Mouse (Mus musculus) central nervous system, embryonic 11.5 days (tissue): ENCODE data around the gene Akt3. TPM values are rescaled to one million over a fixed set of nuclear protein-coding genes. Genes with fewer than 3 reads are reported as not detected.

Source experiments
- polyA plus RNA-seq: library from polyadenylated mRNA; depleted of rRNA; stranded (reverse); fragments of >200 nt; gene quantifications from 2 replicates; pipeline ENCODE4 v1.2.3, GENCODE M21; 2012; rRNA removed

Akt3 gene
- 29.7 and 33.0 TPM in 2 replicates for polyA plus RNA-seq

GRCm38 (mm10) chr1:177258034-177258342 lies at the start of gene Akt3:
TSS of gene Akt3 (minus strand) at chr1:177258203.

Other genes with a start within 250 kb of the Akt3 start
- gene Zbtb18, start 184.1 kb upstream of the Akt3 start, polyA plus RNA-seq = 40.5 and 50.2 TPM in 2 replicates